Mouse (Mus musculus) lung, postnatal 10 days (tissue): ENCODE data around the gene Vcl.

ENCODE experiments used
- DNase-seq: peaks from one replicate; pipeline ENCODE4 v3.0.0; 2021

The Vcl gene

GRCm38 (mm10) chr14:20945296-20945695 lies 16.1 kb downstream of the Vcl start:
- no peak for DNase-seq

GRCm38 (mm10) chr14:20956021-20956420 lies 26.8 kb downstream of the Vcl start:
- DNase-seq: no peak

- DNase-seq: peak; percentile 12
These were observed 29.8 kb downstream of the Vcl start for GRCm38 (mm10) chr14:20958971-20959370.

GRCm38 (mm10) chr14:20962466-20962865 lies 33.3 kb downstream of the Vcl start:
- no peak for DNase-seq

GRCm38 (mm10) chr14:20962906-20963305 lies 33.7 kb downstream of the Vcl start:
- no peak for DNase-seq

- DNase-seq: no peak
These were observed 34.7 kb downstream of the Vcl start for GRCm38 (mm10) chr14:20963863-20964262.

GRCm38 (mm10) chr14:20964285-20964684 lies 35.1 kb downstream of the Vcl start:
- no peak for DNase-seq

- DNase-seq: no peak
These were observed 37.9 kb downstream of the Vcl start for GRCm38 (mm10) chr14:20966959-20967670.

GRCm38 (mm10) chr14:20969066-20969465 lies 39.9 kb downstream of the Vcl start:
- DNase-seq: no peak

- DNase-seq: peak; percentile 13
These were observed 41.2 kb downstream of the Vcl start for GRCm38 (mm10) chr14:20970389-20970788.

GRCm38 (mm10) chr14:20970927-20971326 lies 41.7 kb downstream of the Vcl start:
- peak; percentile 16 for DNase-seq

GRCm38 (mm10) chr14:20973821-20974220 lies 44.6 kb downstream of the Vcl start:
- DNase-seq: no peak

- DNase-seq: peak; percentile 32
These were observed 47.5 kb downstream of the Vcl start for GRCm38 (mm10) chr14:20976741-20977140.

GRCm38 (mm10) chr14:20977726-20978125 lies 48.5 kb downstream of the Vcl start:
- no peak for DNase-seq

- peak; percentile 87 for DNase-seq
These were observed 54.6 kb downstream of the Vcl start for GRCm38 (mm10) chr14:20983832-20984231.

GRCm38 (mm10) chr14:20985482-20985881 lies 56.3 kb downstream of the Vcl start:
- no peak for DNase-seq

- DNase-seq: no peak
These were observed 62.3 kb downstream of the Vcl start for GRCm38 (mm10) chr14:20991492-20991891.

- DNase-seq: peak; percentile 75
These were observed 64.0 kb downstream of the Vcl start for GRCm38 (mm10) chr14:20993067-20993691.

- peak; percentile 62 for DNase-seq
These were observed 65.3 kb downstream of the Vcl start for GRCm38 (mm10) chr14:20994475-20994874.

GRCm38 (mm10) chr14:20995497-20995896 lies 66.3 kb downstream of the Vcl start:
- DNase-seq: no peak

- peak; percentile 16 for DNase-seq
These were observed 67.2 kb downstream of the Vcl start for GRCm38 (mm10) chr14:20996361-20996760.

- peak; percentile 13 for DNase-seq
These were observed 68.3 kb downstream of the Vcl start for GRCm38 (mm10) chr14:20997548-20997947.

- DNase-seq: no peak
These were observed 70.4 kb downstream of the Vcl start for GRCm38 (mm10) chr14:20999617-21000016.

- no peak for DNase-seq
These were observed 84.7 kb downstream of the Vcl start for GRCm38 (mm10) chr14:21013800-21014334.
